Mouse (Mus musculus) heart, embryonic 13.5 days (tissue): ENCODE results near the gene Faf1. TPM values are rescaled to one million over a fixed set of nuclear protein-coding genes. Genes with fewer than 3 reads are reported as not detected.

Experiments used
- ATAC-seq: fragments of 200-750 bp; cut with Nextera tagmentation; 2 replicates; pipeline ENCODE4 v1.8.0; 2017; ENCODE audit warnings: moderate TSS enrichment; ENCODE audit not compliant: insufficient number of reproducible peaks, low FRiP score, low TSS enrichment; ENCODE audit errors: extremely low read depth
- H3K27ac ChIP-seq: fragments of 300-500 bp; sonication (generic); replicated peaks from 2 replicates; pipeline ENCODE4 v1.5.1; 2015; ENCODE audit warnings: moderate library complexity, mild to moderate bottlenecking, inconsistent platforms
- H3K27me3 ChIP-seq: fragments of 300-500 bp; sonication (generic); replicated peaks from 2 replicates; pipeline ENCODE4 v1.6.1; 2015; ENCODE audit warnings: mild to moderate bottlenecking, inconsistent platforms
- H3K36me3 ChIP-seq: fragments of 300-500 bp; sonication (generic); 2 replicates; pipeline ENCODE4 v1.6.1; 2015; ENCODE audit warnings: mild to moderate bottlenecking, inconsistent platforms
- H3K4me1 ChIP-seq: fragments of 300-500 bp; sonication (generic); 2 replicates; pipeline ENCODE4 v1.6.1; 2015; ENCODE audit warnings: inconsistent platforms
- H3K4me2 ChIP-seq: fragments of 300-500 bp; sonication (generic); 2 replicates; pipeline ENCODE4 v1.6.1; 2015; ENCODE audit warnings: inconsistent platforms, mild to moderate bottlenecking, moderate library complexity
- H3K4me3 ChIP-seq: fragments of 300-500 bp; sonication (generic); 2 replicates; pipeline ENCODE4 v1.5.1; 2015; ENCODE audit warnings: moderate library complexity, mild to moderate bottlenecking, inconsistent platforms
- H3K9ac ChIP-seq: fragments of 300-500 bp; sonication (generic); 2 replicates; pipeline ENCODE4 v1.6.1; 2015; ENCODE audit warnings: inconsistent platforms, mild to moderate bottlenecking, moderate library complexity
- H3K9me3 ChIP-seq: fragments of 300-500 bp; sonication (generic); 2 replicates; pipeline ENCODE4 v1.6.1; 2016; ENCODE audit warnings: inconsistent platforms
- WGBS: fragments of 180-500 bp; shearing (Covaris S2); methylation state at CpG from one replicate; pipeline ENCODE4 v1.1.7; 2015; ENCODE audit warnings: mixed read lengths; 5-methylcytosine and 5-hydroxymethylcytosine counted together
- polyA plus RNA-seq: library from polyadenylated mRNA; unstranded; fragments of >200 nt; fragmentation: Nextera tagmentation; extraction: Ambion mirVana; gene quantifications from 2 replicates; pipeline ENCODE4 v1.2.1, GENCODE M21; 2015

Faf1 gene
- polyA plus RNA-seq, 1 experiment from 2014 or later = 18.3 TPM

DNA sequence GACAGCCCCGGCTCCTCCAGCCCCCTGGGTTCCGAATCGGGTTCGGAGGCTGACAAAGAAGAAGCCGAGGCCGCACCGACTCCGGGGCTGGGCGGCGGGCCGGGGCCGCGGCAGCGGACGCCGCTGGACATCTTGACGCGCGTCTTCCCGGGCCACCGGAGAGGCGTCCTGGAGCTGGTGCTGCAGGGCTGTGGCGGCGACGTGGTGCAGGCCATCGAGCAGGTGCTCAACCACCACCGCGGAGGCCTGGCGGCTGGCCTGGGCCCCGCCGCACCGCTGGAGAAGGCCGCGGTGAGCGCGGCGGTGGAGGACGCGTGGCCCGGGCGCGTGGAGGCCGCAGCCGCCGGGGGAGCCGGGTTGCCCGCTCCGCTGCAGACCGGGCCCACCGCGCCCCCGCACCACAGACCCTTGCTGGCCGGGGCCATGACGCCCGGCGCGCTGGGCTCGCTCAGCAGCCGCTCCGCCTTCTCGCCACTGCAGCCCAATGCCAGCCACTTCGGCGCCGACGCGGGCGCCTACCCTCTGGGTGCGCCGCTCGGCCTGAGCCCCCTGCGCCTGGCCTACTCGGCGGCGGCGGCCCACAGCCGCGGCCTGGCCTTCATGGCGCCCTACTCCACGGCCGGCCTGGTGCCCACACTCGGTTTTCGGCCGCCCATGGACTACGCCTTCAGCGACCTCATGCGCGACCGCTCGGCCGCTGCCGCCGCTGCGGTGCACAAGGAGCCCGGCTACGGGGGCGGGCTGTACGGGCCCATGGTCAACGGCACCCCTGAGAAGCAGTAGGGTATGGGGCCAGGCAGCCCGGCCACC lies 305.7 kb downstream of the Faf1 start:
- peak overlapping the region; percentile 77 for H3K4me2 ChIP-seq
- peaks cover 99% of the 10 kb centered on the region for H3K27me3 ChIP-seq
- H3K4me1 ChIP-seq = peaks cover 50% of the 10 kb centered on the region
- ATAC-seq = no peak
- peak overlapping the region; percentile 70 for H3K9ac ChIP-seq
- peak overlapping the region; percentile 55 for H3K4me3 ChIP-seq
- 1% methylated on average over 95 of the region's 99 CpGs for WGBS
- H3K9me3 ChIP-seq = no peaks in the 10 kb centered on the region
- no peaks in the 10 kb centered on the region for H3K36me3 ChIP-seq
- H3K27ac ChIP-seq = no peak overlapping the region

- Histone ChIP-seq H3K27ac (no peak overlapping the region), H3K36me3 (no peaks in the 10 kb centered on the region), H3K9me3 (no peaks in the 10 kb centered on the region), H3K4me1 (peaks cover 43% of the 10 kb centered on the region), H3K9ac (peak overlapping the region; percentile 70), H3K27me3 (peaks cover 99% of the 10 kb centered on the region), H3K4me2 (peak overlapping the region; percentile 77), H3K4me3 (peak overlapping the region; percentile 55)
- no peak for ATAC-seq
- WGBS = 5% methylated on average over 30 of the region's 30 CpGs
Measured at GRCm38 (mm10) chr4:109982681-109983265, 306.4 kb downstream of the Faf1 start.

DNA sequence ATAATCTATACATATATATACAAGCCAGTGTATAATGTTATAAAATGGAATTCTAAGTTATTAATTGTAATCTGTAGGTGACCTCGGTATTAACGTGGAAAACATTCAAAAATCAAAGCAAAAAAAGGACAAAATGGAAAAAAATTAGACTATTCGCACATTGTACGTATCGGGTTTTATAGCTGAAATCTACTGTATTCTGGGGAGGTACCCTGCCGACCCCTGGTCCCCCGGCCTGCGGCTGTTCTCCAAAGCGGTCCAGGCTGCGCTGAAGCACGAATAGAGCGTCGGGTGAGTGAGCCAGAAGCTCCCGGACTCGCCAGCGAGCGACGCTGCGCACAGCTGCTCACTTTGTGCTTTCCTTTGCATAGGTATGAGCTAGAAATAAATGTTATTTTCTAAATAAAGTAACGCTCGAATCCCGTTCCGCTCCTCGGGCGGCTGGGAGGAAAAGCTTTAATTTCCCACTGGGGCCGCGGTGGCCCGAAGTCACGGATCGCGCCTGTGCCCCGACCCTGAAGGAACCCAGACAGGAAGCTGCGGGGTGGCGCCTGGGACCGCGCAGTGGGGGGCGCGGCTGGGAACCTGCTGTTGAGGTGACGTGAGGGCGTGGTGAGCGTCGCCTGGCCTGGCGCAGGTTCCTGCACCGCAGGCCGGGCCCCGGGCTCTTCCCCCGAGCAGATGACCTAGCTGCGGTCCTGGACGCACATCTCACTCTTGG lies 307.1 kb downstream of the Faf1 start:
- Histone ChIP-seq H3K27me3 (peaks cover 99% of the 10 kb centered on the region), H3K9me3 (no peaks in the 10 kb centered on the region), H3K27ac (no peak overlapping the region), H3K4me3 (peak overlapping the region; percentile 35), H3K36me3 (no peaks in the 10 kb centered on the region), H3K4me1 (peaks cover 37% of the 10 kb centered on the region), H3K4me2 (peak overlapping the region; percentile 77), H3K9ac (no peak overlapping the region)
- ATAC-seq = no peak
- WGBS = 2% methylated on average over 49 of the region's 49 CpGs

DNA sequence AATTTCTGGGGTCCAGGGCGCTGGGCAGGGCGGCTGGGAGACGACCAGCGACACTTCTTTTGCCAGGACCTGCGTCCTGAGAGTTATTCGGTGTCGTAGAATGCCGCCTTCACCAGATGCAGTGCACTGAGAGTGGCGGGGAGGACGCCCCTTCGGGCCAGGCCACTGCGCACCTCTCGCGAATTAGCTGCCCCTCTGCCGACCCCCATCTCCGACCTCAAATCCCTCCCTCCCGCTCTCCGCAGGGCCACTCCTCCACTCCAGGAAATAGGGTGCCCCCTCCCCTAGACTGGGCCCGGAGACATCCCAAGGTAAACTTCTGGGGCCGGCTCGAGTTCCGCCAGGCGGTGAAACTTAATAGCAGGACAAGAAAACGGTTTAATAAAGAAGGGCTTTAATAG lies 307.6 kb downstream of the Faf1 start:
- no peaks in the 10 kb centered on the region for H3K36me3 ChIP-seq
- H3K9me3 ChIP-seq = no peaks in the 10 kb centered on the region
- 1% methylated on average over 24 of the region's 24 CpGs for WGBS
- H3K4me1 ChIP-seq = peaks cover 35% of the 10 kb centered on the region
- peak overlapping the region; percentile 35 for H3K4me3 ChIP-seq
- no peak overlapping the region for H3K27ac ChIP-seq
- H3K9ac ChIP-seq = no peak overlapping the region
- peaks cover 99% of the 10 kb centered on the region for H3K27me3 ChIP-seq
- no peak for ATAC-seq
- H3K4me2 ChIP-seq = peak overlapping the region; percentile 54

DNA sequence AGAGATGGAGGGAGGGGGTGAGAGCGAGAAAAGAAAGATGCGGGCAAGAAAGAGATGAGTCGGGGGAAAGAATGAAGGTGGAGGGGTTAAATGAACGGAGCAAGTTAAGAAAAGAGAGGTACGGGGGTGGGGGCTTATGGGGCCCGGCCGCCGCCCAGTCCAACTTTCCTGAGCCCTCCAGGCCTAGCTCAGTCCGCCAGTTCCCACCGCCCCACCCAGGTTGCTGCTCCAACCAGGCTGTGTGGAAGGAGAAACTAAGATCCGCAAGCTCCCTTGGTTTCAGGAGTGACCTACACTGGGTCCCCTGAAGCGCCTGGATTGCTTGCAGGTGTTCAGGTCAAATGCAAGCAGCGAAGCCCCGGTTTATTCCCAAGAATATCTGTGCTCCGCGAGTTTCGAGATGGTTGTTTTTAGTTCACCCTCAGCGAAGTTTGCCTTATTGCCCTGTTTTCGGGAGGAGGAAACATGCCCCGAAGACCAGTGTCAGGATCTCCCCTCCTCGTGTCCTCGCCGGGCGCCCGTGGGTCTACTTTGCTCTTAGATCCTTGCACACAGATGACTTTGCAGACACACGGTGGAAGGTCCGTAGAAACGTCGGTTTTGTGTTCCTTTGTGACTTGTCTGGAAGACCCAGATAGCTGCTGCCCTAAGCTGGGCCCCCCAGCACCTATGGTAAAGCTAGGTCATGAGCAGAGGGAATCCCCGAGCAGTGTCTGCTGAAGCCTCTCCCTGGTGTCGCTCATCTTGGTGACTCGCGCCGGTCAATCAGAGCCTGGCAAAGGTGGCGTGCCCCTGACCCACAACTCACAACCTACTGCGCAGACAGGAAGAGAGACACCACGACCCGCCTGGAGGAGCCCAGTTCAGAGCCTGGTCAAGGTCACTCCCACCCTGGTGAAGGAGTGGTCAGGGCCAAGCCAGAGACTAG lies 308.4 kb downstream of the Faf1 start:
- WGBS = 2% methylated on average over 38 of the region's 38 CpGs
- no peaks in the 10 kb centered on the region for H3K9me3 ChIP-seq
- no peak overlapping the region for H3K4me3 ChIP-seq
- H3K4me1 ChIP-seq = peaks cover 34% of the 10 kb centered on the region
- no peak overlapping the region for H3K4me2 ChIP-seq
- no peak overlapping the region for H3K27ac ChIP-seq
- no peaks in the 10 kb centered on the region for H3K36me3 ChIP-seq
- no peak overlapping the region for H3K9ac ChIP-seq
- 0 out of 2 replicates have a peak, but pooled peaks have one; percentile 38 for ATAC-seq
- peaks cover 99% of the 10 kb centered on the region for H3K27me3 ChIP-seq

GRCm38 (mm10) chr4:109985424-109986172 lies 309.2 kb downstream of the Faf1 start:
- no peaks in the 10 kb centered on the region for H3K36me3 ChIP-seq
- WGBS = 5% methylated on average over 16 of the region's 16 CpGs
- no peak overlapping the region for H3K4me2 ChIP-seq
- no peak overlapping the region for H3K9ac ChIP-seq
- no peak for ATAC-seq
- peaks cover 97% of the 10 kb centered on the region for H3K27me3 ChIP-seq
- no peak overlapping the region for H3K4me3 ChIP-seq
- H3K27ac ChIP-seq = no peak overlapping the region
- peaks cover 29% of the 10 kb centered on the region for H3K4me1 ChIP-seq
- H3K9me3 ChIP-seq = no peaks in the 10 kb centered on the region

DNA sequence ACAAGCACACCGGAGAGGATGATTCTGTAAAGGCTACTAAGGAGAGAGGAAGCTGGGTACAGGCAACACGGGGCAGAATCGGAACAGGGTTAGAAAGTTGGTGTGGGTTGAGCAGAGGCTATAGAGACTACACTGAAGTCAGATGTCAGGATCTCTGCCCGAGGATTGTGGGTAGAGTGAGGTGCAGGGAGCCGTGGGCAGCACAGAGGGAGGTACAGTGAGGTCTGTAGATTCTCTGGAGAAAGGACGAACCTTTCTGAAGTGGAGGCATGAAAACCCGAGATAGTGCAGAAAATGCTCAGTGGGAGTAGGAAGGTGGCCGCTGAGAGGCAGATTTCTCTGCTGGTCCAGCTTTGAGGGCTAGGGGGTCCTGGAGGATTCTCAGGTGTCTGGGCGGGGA lies 309.9 kb downstream of the Faf1 start:
- 2% methylated on average over 9 of the region's 9 CpGs for WGBS
- Histone ChIP-seq H3K9me3 (no peaks in the 10 kb centered on the region), H3K4me1 (peaks cover 29% of the 10 kb centered on the region), H3K9ac (no peak overlapping the region), H3K4me2 (no peak overlapping the region), H3K27me3 (peaks cover 96% of the 10 kb centered on the region), H3K27ac (no peak overlapping the region), H3K4me3 (no peak overlapping the region), H3K36me3 (no peaks in the 10 kb centered on the region)
- no peak for ATAC-seq

DNA sequence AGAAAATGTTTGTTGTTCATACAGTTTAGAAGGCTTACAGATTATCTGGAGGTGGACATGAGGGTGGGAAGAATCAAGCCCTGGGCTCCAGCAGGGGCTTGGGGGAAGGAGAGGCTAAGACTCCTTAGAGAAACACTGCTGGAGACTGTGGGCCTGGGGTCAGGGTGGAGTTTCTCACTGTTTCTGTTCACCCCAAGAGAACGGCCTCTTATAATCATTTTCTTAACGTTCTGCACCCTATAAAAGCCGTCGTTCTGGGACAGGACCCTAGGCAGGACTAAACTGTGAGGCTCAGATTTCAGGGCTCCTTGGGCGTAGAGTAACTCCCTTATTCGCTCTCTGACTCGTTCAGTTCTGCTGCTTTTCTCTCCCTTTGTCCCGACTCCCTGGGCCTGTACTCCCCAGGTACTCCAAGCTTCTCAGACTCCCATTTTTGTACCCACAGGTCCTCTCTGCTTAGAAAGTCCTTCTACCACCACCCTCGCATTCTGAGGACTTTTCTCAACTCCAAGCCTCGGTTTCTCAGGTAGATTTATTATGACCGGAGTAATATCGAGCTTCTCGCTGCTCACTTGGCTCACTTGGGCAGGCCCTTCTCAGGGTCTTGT lies 310.5 kb downstream of the Faf1 start:
- Histone ChIP-seq H3K9me3 (no peaks in the 10 kb centered on the region), H3K27me3 (peaks cover 94% of the 10 kb centered on the region), H3K4me2 (no peak overlapping the region), H3K27ac (no peak overlapping the region), H3K4me1 (peaks cover 24% of the 10 kb centered on the region), H3K4me3 (no peak overlapping the region), H3K36me3 (no peaks in the 10 kb centered on the region), H3K9ac (no peak overlapping the region)
- WGBS = 8% methylated on average over 13 of the region's 13 CpGs
- no peak for ATAC-seq

- Histone ChIP-seq H3K9ac (no peak overlapping the region), H3K27ac (no peak overlapping the region), H3K4me1 (peaks cover 15% of the 10 kb centered on the region), H3K27me3 (peaks cover 94% of the 10 kb centered on the region), H3K4me2 (no peak overlapping the region), H3K4me3 (no peak overlapping the region), H3K9me3 (no peaks in the 10 kb centered on the region), H3K36me3 (no peaks in the 10 kb centered on the region)
- WGBS = 3% methylated on average over 20 of the region's 20 CpGs
- no peak for ATAC-seq
Measured at GRCm38 (mm10) chr4:109987560-109988362, 311.4 kb downstream of the Faf1 start.
